Mouse (Mus musculus) erythroblast, embryonic 14.5 days (primary cell): ENCODE results near the gene Rptor. TPM values are rescaled to one million over a fixed set of nuclear protein-coding genes. Genes with fewer than 3 reads are reported as not detected.

Source experiments
- H3K27me3 ChIP-seq: 2 replicates; pipeline ENCODE4 v1.6.1; 2012; ENCODE audit warnings: inconsistent platforms; ENCODE audit not compliant: control insufficient read depth
- H3K36me3 ChIP-seq: 2 replicates; pipeline ENCODE4 v1.6.1; 2012; ENCODE audit warnings: mild to moderate bottlenecking, inconsistent platforms; ENCODE audit not compliant: control insufficient read depth
- H3K4me1 ChIP-seq: 2 replicates; pipeline ENCODE4 v1.6.1; 2012; ENCODE audit warnings: inconsistent platforms; ENCODE audit not compliant: control insufficient read depth
- H3K4me3 ChIP-seq: replicated peaks from 2 replicates; pipeline ENCODE3; 2012; ENCODE audit warnings: moderate library complexity, mild to moderate bottlenecking, inconsistent platforms
- H3K9me3 ChIP-seq: 2 replicates; pipeline ENCODE4 v1.6.1; 2012; ENCODE audit warnings: low read length, inconsistent platforms, mixed read lengths; ENCODE audit not compliant: control insufficient read depth
- GATA1 ChIP-seq: IDR thresholded peaks from 2 replicates; pipeline ENCODE4 v1.6.1; 2012; ENCODE audit warnings: low read length, inconsistent platforms, mixed read lengths
- TAL1 ChIP-seq: IDR thresholded peaks from 3 replicates; pipeline ENCODE4 v1.6.1; 2012; ENCODE audit warnings: low read length, inconsistent platforms, mixed read lengths
- polyA plus RNA-seq: library from polyadenylated mRNA; stranded (reverse); fragments of >175 nt; gene quantifications from 2 replicates; pipeline ENCODE4 v1.2.3, GENCODE M21; 2012

Gene Rptor
- polyA plus RNA-seq, 1 experiment, result 1.5 TPM

DNA sequence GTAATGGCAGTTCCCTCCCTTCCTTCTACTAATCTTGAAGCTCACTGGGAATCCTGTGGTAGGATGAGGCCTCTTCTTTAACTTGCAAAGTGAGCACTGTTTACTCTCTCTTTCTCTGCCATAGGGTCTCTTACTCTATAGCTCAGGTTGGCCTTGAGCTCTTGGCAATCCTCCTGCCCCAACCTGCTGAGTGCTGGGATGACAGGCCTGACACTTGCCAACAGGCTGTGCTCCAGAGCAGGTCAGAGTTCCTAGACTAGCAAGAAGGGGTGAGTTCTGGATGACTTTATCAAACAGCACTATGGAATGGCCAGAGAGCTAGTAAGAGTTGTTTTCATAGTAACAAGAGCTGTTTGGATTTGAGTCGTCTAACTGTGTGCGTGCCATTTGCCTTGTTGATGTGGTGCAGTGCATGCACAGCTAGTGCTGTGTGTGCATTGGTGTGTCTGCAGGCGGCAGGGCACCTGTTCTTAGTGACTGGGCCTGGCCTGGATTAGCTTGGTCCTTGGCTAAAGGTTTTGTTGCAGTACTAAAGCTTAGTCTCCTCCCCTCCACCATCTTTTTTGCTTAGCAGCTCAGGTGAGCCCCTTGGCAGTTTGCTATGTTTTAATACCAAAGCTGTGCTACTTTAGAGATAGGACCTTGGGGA, 28.6 kb downstream of the Rptor start:
- no peaks in the 10 kb centered on the region for H3K27me3 ChIP-seq
- peaks cover 1% of the 10 kb centered on the region for H3K4me1 ChIP-seq
- no peaks in the 10 kb centered on the region for H3K9me3 ChIP-seq
- peaks cover 4% of the 10 kb centered on the region; the same call in 1 of the 2 replicates for H3K36me3 ChIP-seq
- no peak overlapping the region for H3K4me3 ChIP-seq
- TF ChIP-seq GATA1 (no peak), TAL1 (no peak)

DNA sequence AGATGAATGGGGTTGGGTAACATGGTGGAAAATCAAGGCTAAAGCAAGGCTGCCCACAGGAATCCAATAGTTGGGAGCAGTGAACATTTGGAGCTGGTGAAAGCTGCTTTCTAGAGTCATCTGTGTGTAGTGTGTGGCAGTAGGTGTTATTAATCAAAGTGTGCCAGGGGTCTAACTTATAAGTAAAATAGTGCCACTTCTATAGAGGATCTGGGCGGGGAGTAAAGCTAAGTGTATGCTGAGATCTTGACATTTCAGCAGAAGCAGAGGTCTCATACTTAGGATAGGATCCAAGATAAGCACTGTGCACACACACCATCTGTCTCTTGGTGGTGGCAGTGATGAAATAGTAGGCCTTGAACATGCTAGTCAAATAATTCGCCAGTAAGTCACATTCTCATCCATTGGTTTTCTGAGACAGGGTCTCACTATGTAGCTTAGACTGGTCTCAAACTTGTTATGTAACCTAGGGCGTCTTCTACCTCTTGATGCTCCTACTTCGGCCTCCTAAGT, 33.7 kb downstream of the Rptor start:
- TF ChIP-seq GATA1, result no peak
- TF ChIP-seq TAL1, result no peak
- Histone ChIP-seq H3K9me3 (no peaks in the 10 kb centered on the region), H3K4me1 (peaks cover 3% of the 10 kb centered on the region), H3K4me3 (no peak overlapping the region), H3K36me3 (no peaks in the 10 kb centered on the region; the same call in 1 of the 2 replicates), H3K27me3 (no peaks in the 10 kb centered on the region)

DNA sequence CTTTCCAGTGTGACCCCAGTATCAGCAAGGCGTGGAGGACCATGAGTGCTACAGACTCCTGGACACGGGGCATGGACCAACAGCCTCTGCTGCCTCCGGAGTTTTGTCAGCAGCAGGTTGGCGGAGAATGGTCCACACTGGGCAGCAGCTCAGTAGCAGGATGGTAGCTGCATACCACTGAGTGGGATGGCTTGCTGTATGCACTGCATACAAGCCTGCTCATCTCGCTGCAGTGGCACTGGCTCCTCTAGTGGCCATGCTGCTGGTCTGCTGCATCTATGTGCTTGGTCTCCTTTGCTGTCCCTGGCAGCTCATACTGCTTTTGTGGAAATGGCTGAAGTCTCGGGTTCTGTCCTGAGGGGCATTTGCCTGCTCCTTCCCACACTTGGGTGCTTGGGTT, 34.8 kb downstream of the Rptor start:
- Histone ChIP-seq H3K4me1 (peaks cover 3% of the 10 kb centered on the region), H3K36me3 (no peaks in the 10 kb centered on the region; the same call in 1 of the 2 replicates), H3K4me3 (no peak overlapping the region), H3K9me3 (no peaks in the 10 kb centered on the region), H3K27me3 (no peaks in the 10 kb centered on the region)
- no peak for TF ChIP-seq TAL1
- TF ChIP-seq GATA1, result no peak

DNA sequence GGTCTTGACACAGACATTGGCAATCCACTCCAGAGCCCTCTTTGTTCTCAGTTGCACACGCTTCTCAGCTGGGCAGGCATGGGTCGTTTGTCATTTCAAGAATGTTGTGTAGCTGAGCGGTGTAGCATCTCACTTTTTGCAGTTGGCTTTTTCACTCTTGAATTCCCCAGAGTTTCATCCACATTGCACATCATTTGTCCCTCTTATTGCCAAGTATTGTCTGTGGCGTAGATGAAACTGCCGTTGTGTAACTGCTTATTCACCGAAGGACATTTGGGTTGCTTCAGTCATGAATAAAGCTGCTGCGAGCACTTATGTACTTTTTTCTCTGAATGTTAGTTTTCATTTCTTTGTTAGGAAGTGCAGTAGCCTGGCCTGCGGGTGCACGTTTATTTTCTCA, 37.8 kb downstream of the Rptor start:
- Histone ChIP-seq H3K36me3 (no peaks in the 10 kb centered on the region; the same call in 1 of the 2 replicates), H3K4me3 (no peak overlapping the region), H3K4me1 (peaks cover 13% of the 10 kb centered on the region), H3K9me3 (no peaks in the 10 kb centered on the region), H3K27me3 (no peaks in the 10 kb centered on the region)
- TF ChIP-seq GATA1 (no peak), TAL1 (no peak)

DNA sequence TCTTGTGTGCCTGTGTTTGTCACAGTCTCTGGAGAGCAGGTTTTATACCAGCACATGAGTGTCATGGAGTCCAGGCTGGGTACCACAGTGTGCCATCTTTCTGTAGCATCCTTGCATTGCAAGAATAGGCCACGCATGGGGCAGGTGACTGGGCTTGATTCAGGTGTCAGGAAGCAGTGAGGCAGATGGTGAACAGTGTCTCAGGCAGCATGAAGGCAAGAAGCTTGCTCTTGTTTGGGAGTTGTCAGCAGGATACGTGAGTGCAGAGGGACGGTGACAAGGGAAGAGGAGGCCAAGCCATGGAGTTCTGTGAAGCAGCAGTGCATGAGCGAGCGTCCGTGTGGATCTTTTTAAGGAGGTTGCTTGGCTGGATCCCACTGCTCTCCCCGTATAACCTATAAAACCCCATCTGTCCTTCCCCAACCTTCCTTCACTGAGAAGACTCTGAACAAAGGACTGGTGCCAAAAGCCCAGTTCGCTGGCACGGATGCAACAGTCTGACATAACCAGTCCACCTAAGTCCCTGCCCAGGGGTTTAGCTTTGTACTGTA, 39.2 kb downstream of the Rptor start:
- H3K9me3 ChIP-seq, result no peaks in the 10 kb centered on the region
- no peaks in the 10 kb centered on the region for H3K27me3 ChIP-seq
- peaks cover 13% of the 10 kb centered on the region for H3K4me1 ChIP-seq
- TF ChIP-seq GATA1, result no peak
- no peak for TF ChIP-seq TAL1
- no peak overlapping the region for H3K4me3 ChIP-seq
- H3K36me3 ChIP-seq, result no peaks in the 10 kb centered on the region; the same call in 1 of the 2 replicates

DNA sequence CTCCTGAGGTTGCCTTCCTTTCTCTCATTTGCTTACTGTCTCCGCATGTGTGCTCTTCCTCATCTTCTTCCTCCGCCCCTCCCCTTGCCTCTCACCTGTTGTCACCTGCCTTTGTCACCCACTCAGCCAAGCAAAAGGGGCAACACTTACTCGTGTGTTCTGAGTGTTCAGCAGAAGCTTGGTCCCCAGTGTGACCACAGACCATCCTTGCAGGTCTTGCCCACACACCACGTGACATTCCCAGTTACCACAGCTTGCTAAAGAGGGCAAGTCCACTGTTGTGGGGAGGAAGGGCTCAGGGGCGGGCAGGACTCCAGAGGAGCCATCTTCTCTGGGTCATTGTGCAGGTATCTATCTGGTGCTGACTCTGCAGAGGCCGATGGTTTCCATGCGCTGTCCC, 40.6 kb downstream of the Rptor start:
- Histone ChIP-seq H3K4me1 (peaks cover 12% of the 10 kb centered on the region), H3K4me3 (no peak overlapping the region), H3K9me3 (no peaks in the 10 kb centered on the region), H3K36me3 (no peaks in the 10 kb centered on the region), H3K27me3 (no peaks in the 10 kb centered on the region)
- TF ChIP-seq GATA1 (no peak), TAL1 (no peak)

DNA sequence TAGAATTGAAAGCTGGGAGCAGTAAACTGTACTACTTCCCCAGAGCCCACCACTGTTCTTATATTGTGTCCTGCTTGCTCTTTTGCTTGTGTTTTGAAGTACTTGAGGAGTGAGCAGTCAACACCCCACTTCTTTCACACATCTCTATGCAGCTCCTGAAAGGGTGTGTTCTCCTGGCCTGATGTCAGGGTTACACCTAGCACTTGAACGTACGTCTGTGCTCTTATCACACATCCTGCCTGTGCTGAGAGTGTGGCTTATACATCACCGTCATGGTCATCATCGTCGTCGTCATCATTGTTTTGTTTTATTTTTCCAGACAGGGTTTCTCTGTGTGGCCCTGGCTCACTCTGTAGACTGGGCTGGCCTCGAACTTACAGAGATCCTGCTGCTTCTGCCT, 41.4 kb downstream of the Rptor start:
- Histone ChIP-seq H3K27me3 (no peaks in the 10 kb centered on the region), H3K36me3 (no peaks in the 10 kb centered on the region), H3K9me3 (no peaks in the 10 kb centered on the region), H3K4me3 (no peak overlapping the region), H3K4me1 (peaks cover 12% of the 10 kb centered on the region)
- TF ChIP-seq GATA1 (no peak), TAL1 (no peak)

DNA sequence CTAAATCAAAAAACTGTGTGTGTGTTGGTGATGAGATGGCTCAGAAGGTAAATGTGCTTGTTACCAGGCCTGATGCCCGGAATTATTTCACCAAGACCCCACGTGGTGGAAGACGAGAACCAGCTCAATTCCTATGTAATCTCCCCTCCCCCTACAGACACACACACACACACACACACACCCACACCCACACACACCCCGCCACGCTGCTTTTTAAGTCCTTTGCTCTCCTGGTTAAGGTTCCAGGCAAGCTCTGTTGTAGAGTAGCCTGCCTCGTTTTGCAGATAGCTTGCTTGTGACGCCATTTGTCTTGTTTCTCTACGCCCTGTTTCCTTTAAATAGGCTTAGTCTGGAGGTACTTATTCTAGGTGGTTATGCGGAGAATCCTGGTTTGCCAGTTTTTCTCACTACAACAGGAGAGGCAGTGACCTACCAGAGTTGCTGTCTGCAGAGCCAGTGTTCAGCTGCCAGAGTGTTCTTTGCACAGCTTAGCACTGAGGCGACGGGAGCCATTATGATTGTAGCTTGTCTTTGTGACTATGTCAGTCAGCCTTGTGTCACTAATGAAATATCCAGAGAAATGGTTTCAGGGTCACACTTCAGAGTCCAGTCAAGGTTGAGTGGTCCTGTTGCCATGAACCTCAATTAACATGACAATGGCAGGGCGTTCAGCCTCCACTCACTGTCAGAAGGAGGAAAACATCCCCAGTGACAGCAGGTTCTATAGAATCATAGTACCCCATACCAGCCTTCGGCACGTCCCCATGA, 42.1 kb downstream of the Rptor start:
- H3K9me3 ChIP-seq, result no peaks in the 10 kb centered on the region
- H3K36me3 ChIP-seq, result no peaks in the 10 kb centered on the region
- no peak overlapping the region for H3K4me3 ChIP-seq
- H3K4me1 ChIP-seq, result peaks cover 12% of the 10 kb centered on the region
- no peak for TF ChIP-seq TAL1
- no peaks in the 10 kb centered on the region for H3K27me3 ChIP-seq

DNA sequence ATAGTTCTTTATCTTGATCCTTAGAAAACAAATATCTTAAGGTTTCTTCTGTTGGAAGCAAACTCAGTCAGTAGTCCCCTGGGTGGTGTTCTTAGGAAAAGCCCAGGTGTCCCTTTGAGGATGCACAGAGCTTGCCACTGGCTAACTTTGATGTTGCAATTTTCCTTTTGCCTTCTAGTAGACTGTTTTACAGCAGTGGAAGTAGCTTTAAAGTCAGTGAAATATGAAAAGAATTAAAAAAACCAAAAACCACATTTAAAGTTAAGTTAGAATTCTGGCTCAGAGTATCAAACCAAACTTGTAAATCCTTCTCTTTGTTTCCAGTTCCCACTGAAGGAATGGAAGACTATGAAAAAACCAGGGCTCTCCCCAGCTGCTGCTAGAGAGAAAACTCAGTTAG, 47.8 kb downstream of the Rptor start:
- Histone ChIP-seq H3K4me1 (peaks cover 5% of the 10 kb centered on the region), H3K27me3 (no peaks in the 10 kb centered on the region), H3K9me3 (no peaks in the 10 kb centered on the region), H3K36me3 (no peaks in the 10 kb centered on the region; the same call in 1 of the 2 replicates), H3K4me3 (no peak overlapping the region)
- TF ChIP-seq TAL1, result no peak
- no peak for TF ChIP-seq GATA1
